Mouse (Mus musculus): ENCODE measurements around the gene Olfr867.

- no peak for TF ChIP-seq GATA1 (IDR thresholded peaks at IDR 0.05; ENCODE audit: borderline replicate concordance, low read length)
- no peak for TF ChIP-seq FLI1 (IDR thresholded peaks at IDR 0.05; ENCODE audit: low read length)
These were observed 9.4 kb downstream of the Olfr867 start for GRCm38 (mm10) chr9:20047964-20048363.
